Mouse (Mus musculus) cerebellum, adult (tissue): ENCODE data around the gene Abhd16b.

ENCODE experiments used
- ATAC-seq: cut with Nextera tagmentation; 2 replicates; pipeline ENCODE4 v1.9.2; 2017; ENCODE audit warnings: mild to moderate bottlenecking, moderate library complexity, mixed read lengths; ENCODE audit not compliant: insufficient number of reproducible peaks, low FRiP score, low TSS enrichment

Abhd16b gene

DNA sequence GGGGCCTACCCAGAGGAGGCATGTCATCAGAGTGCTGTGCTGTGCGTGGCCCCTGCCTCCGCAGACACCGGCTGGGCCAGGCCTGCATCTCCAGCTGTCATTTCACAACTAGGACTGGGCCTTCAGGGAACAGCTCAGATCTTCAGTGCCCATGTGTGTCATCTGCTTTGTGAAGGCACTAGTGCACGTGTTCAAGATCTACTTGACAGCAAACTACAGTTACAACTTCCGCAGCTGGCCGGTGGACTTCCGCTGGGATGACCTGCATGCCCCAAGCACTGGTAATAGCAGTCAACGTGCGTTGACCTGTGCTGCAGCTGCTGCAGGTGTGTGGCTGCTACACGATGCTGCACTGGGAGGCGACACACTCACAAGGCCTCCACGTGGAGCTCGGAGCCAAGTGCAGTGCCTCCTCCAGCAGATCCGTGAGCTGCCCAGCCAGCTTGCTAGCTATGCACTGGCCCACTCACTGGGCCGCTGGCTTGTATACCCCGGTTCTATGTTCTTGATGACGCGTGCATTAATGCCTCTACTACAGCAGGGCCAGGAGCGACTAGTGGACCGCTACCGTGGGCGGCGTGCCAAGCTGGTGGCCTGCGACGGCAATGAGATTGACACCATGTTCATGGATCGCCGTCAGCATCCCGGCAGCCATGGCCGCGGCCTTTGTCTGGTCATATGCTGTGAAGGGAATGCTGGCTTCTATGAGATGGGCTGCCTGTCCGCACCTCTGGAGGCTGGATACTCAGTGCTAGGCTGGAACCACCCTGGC is at the start of gene Abhd16b:
Gene Abhd16b (plus strand): TSS at position 51 of the 772 bp plus-strand sequence.
- ATAC-seq: no peak

DNA sequence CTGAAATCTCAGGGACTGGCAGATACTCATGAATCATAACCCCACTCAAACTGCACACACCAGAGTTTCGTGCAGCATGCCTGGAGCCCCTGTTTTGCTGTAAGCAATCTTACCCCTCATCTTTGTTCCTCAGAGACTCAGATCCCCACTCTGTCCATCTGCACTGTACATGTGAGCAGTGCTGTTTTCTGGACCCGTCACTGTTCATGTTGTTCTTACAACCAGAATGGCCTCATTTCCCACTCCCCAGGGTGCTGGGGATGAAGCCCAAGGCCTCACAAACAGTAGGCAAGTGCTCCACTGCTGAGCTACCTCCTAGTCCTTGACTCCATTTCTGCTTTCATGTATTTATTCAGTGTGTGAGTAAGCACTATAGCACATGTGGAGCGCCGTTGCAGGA is 40.8 kb upstream of the Abhd16b start:
- ATAC-seq: peak; percentile 83; the same call in 1 of the 2 replicates

DNA sequence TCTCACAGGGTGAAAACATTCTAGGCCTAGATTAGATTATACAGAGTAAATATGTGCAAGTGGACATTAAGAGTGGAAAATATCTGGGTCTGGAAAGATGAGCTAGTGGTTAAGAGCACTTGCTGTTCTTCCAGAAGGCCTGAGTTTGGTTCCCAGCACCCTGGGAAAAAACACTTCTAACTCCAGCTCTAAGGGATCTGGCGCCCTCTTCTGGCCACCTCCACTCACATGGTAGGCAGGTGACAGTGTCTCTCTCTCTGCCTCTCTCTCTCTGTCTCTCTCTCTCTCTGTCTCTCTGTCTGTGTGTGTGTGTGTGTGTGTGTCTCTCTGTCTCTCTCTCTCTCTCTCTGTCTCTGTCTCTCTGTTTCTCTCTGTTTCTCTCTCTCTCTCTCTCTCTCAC is 39.7 kb upstream of the Abhd16b start:
- no peak for ATAC-seq

DNA sequence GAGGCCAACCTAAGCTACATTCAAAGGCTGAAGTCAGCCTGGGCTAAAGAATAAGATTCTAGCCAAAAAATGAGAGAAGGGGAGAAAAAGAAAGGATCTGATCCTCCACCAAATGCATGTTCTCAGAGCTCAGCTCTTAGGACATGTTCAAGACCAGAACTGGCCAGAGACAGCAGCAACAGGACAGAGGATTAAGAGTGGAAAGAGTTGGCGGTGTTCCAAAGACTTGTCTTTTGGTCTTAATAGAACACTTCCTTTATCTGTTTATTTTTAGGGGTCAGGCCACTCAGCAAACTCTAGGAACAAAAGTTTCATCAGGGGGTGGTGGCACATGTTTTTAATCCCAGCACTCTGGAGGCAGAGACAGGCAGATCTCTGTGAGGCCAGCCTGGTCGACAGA is 37.1 kb upstream of the Abhd16b start:
- ATAC-seq: no peak

DNA sequence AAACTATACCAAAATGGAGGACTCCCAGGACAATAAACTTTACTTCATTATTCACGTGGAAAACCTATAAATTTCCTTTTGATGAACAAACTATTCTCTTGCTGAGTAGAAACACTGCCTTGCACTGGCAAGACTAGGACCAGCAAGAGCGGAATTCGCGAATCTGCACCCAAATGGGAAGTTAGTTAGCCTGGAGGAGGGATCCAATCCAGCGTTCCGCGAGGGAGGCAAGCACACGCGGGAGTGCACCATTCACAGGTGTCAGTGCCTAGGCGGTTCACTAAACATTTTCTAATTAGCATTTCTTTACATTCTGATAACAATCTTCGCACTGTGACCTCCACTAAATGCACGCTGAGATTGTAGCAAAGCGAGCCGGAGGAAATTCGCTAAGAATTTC is 35.2 kb upstream of the Abhd16b start:
- no peak for ATAC-seq

DNA sequence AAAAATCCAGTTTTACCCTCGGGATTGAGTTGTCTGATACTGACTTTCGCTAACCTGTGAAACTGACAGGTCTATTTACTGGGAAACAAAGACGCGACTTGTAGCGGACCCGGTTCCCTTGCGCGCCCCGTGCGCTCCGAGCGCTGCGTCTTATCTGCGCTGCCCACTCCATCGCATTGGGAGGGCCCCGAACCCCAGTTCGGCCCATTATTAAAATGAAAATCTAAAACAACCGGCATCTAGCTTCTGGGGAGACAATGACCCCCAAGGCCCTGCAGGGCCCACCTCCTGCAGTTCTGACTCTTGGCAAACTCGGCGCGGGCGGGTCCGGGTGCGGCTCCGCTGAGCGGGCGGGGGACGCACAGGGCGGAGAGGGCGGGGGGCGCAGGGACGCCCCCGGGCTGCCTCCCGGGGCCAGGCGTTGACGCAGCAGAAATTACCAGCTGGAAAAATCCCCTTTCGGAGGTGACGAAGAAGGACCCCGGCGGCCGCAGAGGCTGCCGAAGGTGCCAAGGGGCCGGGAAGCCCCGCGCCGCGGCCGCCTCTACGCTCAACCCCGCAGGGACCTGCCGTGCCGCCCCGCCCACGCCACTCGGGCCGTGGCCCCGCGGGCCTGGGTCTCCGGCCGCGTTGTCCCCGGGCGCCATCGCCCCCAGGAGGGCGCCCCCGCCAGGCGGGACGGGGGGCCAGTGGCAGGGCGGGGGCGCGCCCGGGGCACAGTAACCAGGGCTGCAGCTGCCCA is 34.4 kb upstream of the Abhd16b start:
- ATAC-seq: no peak

DNA sequence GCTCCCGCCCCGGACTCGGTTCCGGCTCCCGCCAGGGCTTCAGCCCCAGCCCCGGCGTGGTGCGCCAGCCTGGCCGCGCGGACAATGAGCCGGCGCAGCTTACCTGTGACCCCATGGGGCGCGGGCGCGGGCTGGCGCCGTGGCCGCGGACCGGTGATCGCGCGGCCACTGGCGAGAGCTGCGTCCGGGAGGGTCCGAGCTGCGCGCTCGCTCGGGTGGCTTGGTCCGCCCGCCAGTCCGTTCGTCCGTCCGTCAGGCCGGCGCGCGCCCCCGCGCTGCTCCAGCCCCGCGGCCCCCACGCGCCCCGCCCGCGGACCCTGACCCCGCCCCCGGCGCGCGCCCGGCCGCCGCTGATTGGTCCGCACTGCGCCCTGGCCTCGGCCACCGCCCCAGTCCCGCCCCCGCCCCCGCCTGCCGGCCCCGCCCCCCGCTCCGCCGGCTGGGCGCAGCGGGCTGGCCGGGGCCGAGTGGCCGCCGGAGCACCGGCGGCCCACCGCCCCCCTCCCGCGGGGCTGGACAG is 33.8 kb upstream of the Abhd16b start, which contains the start of gene Zbtb46:
Gene Zbtb46 (minus strand): TSS at position 274 of the 520 bp plus-strand sequence.
- ATAC-seq: no peak

DNA sequence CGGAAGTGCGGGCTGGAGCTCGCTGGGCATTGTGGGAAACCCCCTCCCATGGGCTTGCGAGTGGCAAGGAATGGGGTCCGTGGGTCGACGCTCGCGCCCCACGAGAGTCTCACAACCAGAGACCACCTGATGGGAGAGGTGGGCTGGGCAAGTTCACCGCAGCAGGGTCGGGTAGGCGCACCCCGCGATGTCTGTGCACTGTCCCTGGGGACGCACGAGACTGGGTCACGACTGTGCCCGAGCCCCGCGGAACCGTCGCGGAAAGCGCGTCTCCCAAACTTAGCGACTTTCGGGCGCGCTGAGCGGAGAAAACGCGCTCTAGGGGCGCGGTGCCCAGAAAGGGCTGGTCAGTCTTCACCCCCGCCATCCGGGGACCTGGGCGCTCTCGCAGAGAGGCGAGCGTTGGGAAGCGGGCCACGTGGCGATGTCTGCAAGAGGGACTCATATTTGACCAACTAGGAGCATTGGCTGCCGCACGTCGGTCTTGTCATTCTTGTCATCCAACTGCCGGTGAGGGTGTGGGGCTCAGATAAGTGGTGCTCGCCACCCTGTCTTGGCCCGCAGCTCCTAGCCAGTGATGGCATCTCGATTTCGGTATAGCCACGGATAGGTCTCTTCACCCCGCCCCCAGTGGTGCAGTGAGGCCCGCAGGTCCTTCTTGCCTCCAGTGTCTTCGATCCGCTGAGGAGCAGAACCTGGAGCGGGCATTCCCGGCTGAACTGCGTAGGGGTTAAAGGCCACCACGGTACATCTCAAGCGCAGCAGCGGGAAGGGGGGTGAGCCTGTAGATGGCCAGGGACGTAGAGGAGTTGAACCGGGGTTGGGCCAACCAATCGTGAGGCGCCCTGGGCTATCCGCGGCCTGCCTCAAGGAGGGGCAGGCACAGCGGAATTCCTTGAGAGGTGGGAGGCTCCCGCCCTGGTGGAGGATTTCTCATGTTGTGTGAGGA is 33.1 kb upstream of the Abhd16b start:
- ATAC-seq: no peak

DNA sequence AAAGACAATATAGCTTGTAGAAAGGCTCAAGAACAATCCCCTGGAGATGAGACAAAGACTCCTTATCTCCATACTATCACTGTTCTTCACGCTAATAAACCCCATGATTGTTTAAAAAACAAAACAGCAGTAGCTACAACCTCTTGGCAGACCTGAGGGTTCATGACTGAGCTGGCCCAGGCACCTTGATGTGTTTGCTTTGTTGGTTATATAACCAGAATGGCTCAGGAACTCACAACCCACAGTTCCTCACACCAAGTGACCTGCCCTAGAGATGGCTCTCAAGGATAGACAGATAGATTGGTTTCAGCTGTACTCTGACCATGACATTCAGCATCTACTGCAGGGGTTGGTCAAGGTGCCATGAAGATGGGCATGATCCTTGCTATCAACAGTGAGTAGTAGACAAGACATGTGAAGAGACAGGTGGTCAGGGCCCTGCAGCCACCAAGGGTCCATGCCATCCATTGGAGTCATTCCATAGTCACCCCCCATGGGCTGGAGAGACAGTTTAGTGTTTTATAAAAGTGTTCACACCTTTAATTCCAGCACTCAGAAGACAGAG is 31.4 kb upstream of the Abhd16b start:
- ATAC-seq: no peak

DNA sequence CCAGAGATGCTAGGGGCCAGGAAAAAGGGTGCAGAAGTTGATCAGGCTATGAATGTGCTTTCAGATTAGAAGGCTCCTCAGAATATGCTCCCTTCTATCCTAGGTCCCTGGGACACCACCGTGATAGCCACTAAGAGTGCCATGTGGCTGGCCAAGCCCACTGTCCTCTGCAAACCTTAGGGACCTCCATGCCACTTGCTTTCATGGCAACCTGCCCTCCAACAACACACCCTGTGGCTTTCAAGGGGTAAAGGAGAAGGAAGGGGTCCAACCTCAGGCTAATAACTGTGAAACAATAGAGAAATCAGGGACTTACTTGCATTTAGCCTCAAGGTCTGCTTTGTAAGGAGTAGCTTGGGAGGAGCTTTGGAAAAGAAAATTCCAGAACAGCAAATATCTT is 30.4 kb upstream of the Abhd16b start:
- ATAC-seq: no peak

DNA sequence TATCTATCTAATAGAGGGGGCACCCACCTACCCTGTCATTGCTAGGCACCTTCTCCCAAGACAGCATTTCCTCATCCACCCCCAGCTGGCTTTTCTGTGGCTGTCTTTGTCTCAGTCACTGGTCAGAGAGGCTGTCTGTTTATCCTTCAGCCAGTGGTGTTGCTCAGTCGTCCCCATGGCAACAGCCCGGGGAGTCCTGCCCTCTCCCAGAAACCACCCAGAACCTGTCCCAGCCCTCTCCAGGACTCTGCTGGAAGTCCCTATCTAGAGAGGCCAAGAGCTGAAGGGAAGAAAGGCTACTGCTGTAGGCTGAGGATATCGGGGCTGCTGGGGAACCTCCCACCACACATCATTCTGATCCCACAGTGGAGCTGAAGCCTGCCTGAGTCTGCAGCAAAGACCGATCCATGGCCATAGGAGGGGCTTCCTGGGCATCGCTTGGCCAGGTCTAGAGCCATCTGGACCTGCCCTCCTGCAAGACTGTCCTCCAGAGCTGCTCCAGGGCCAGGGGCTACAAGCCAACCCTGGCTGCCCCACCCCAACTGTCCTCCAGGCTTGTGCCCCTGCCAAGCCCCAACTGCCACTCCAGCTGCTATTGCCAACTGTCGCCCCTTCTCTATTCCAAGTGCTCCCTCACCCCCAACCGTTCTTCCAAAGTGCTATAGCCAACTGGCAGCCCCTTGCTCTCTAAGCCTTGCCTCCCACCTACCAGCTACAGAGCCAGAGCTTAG is 29.8 kb upstream of the Abhd16b start:
- ATAC-seq: peak; percentile 75

DNA sequence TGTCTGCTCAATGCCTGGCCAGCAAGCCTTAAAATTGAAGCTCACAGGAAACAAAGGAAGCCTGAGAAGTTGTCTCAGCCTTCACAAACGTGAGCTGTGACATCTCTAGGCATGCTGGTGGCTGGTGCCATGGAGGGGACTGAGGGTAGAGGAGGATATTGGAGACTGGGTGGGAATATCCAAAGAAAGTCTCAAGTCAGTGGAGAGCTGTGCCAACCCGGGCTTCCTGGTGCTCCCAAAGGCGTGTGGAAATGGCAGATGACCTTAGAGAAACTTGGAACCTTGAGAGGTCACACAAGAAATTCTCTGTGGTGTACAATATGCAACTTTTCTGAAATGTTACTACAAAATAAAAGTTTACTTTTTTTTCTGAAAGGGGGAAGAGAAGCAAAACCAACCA is 27.6 kb upstream of the Abhd16b start:
- ATAC-seq: no peak

DNA sequence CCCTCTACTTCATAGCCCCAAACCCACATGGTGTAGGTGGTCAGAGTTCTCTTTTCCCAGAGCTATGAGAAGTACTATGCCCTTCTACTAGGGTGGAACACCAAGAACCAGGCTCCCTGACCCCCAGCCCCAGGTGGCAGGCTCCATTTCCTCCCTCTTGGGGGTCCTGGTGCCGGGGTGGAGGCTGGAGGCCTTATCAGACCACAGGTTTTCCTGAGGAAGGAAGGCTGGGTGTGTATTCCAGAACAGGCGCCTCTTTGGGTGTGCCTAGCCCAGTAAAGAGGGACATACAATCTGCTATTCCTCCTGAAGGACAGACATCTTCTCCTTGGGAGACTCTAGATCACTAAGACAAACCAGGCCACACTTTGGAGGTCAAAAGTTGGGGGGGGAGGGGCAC is 22.7 kb upstream of the Abhd16b start:
- ATAC-seq: no peak

DNA sequence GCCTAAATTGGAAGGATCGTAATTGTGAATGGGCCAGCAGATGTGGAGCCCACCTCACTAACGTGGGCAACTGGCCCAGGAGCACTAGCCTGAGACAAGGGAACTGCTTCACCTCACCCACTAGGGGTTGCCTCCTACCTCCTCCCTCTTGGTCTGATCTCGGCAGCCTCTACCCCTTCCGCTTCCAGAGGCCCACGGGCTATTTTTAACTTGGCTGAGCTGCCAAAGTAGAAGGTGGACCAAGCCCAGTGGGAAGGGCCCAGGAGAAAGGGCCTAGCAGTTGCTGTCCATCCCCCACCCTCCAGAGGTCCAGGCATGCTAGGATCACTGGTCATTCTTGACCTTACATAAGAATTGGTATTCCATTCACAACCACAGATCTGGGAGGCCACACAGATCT is 21.8 kb upstream of the Abhd16b start:
- peak; percentile 26; the same call in 1 of the 2 replicates for ATAC-seq

DNA sequence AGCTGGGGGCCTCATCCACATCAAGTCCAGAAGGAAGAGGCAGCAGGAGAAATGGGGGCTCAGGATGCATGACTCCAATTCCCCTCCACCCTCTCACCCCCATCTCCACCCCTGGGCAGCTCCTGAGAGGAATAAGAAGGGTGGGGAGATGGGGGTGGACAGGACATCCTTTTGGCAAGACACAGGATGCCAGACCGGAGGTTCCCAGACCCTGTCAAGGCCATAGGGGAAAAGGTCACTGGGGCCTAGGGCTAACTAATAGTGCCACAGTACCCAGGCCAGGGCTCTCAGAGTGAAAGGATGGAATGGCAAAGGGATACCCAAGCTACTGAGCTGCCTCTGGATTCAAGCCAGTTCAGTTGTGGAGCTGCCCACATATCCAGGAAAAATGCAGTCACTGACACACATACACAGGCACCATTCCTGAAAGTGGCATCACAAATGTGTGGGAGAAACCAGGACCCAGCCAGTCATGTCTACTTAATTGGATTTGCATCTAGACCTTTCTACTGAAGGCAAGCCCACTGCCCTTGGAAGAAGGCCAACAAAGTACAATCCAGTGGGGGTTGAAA is 20.7 kb upstream of the Abhd16b start:
- no peak for ATAC-seq

DNA sequence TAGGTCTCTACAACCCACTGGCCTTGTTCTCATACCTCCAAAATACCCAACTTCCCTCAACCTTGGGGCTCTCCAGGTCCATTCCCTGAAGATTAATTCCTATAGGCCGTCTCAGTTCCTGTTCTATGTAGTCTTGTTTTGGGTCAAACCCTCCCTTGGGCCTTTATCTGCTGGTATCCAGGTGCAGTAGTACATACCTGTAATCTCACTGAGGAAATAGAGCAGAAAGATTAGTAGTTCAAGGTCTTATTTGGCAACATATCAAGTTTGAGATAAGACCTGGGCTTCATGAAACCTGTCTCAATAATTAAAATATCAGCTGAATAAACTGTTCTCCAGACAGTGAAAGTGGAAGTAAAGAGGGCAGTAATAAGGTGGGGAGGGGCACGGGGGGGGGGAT is 9.9 kb upstream of the Abhd16b start:
- no peak for ATAC-seq

DNA sequence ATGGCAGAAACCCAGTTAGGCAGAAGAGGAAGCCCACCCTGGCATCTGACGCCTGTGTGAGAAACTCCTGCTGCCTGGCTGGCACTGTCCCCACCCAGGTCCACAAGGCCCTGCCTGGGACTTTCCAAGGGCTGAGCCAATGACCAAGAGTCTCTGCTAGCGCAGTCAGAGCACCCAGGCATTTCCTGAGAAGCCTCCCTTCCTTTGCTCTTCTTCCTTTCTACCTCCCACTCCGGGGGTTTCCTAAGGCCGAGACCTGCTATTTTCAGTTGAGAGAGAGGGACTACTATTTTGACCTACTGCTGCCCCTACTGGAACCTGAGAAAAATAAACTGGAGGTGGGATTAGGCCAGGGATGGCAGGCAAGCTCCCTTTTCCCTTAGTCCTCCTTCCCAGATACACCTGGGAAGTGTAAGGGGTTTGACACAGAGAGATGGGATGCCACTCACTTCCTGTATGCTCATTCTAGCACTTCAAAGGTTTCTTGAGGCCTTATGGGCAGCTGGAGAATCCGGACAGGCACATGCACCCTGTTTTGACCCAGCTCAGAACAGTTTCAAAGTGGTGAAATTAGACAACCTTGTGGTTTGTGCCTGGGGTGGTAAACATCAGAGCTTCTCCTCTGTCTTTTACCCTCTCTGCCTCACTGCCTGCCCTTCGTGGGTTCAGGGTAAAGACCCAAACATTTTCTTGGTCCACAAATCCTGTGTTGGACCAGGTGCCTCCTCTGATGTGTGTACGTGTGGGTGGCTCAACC is 9.3 kb upstream of the Abhd16b start:
- ATAC-seq: peak; percentile 52; the same call in 1 of the 2 replicates

DNA sequence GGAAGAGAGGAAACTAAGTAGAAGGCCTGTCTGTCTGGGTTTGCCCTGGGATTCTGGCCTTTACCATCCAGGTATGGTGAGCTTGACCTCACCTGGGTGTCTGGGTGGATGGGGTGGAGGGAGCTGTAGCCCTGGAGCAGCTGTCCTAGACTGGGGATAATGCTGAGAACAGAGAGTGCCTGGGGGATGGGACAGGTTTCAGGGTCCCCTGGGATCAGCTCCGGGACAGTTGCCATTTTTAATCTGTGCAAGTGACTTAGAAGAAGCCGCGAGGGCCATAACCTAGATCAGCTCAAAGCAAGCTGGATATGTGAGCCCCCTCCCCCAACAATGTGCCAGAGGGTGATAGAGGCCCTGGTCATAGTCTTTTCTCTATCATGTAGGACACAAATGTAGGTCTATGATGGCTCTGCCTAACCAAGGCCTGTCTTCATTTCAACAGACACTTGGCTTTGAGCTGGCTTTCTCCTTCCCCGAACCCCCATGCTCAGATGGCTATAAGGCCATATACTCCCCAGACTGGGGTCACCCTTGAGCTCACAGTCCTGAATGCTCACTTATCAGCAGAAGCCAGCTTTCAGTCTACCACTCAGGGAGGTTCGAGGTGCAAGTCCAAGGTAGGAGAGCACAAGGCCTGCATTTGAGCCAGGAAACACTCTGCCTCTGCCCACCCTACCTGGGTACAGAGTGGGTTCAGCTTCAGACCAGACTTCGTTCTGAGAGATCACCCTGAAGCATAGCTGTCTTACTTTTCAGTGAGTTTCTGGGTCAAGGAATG is 8.4 kb upstream of the Abhd16b start:
- no peak for ATAC-seq
